Mouse (Mus musculus) midbrain, embryonic 14.5 days (tissue): Measurements from ENCODE around the gene Ly86. TPM values are rescaled to one million over a fixed set of nuclear protein-coding genes. Genes with fewer than 3 reads are reported as not detected.

Source experiments
- ATAC-seq: fragments of 200-750 bp; cut with Nextera tagmentation; 2 replicates; pipeline ENCODE4 v1.8.0; 2017; ENCODE audit warnings: moderate number of reproducible peaks, moderate library complexity; ENCODE audit not compliant: low FRiP score, low TSS enrichment
- DNase-seq: peaks from one replicate; pipeline ENCODE4 v3.0.0-alpha.2; 2015
- H3K27ac ChIP-seq: fragments of 300-500 bp; sonication (generic); replicated peaks from 2 replicates; pipeline ENCODE4 v1.5.1; 2014; ENCODE audit warnings: mild to moderate bottlenecking, low read depth, low read length, moderate library complexity
- H3K27me3 ChIP-seq: fragments of 300-500 bp; sonication (generic); 2 replicates; pipeline ENCODE4 v1.6.1; 2014; ENCODE audit warnings: low read length, control low read depth, mixed read lengths; ENCODE audit not compliant: control insufficient read depth, insufficient read depth
- H3K36me3 ChIP-seq: fragments of 300-500 bp; sonication (generic); 2 replicates; pipeline ENCODE4 v1.6.1; 2014; ENCODE audit warnings: low read length, control low read depth; ENCODE audit not compliant: control insufficient read depth, insufficient read depth
- H3K4me1 ChIP-seq: fragments of 300-500 bp; sonication (generic); 2 replicates; pipeline ENCODE4 v1.6.1; 2014; ENCODE audit warnings: mild to moderate bottlenecking, antibody characterized with exemption, low read length, control low read depth; ENCODE audit not compliant: control insufficient read depth, insufficient read depth
- H3K4me2 ChIP-seq: fragments of 300-500 bp; sonication (generic); 2 replicates; pipeline ENCODE4 v1.6.1; 2014; ENCODE audit warnings: mild to moderate bottlenecking, low read length, moderate library complexity
- H3K4me3 ChIP-seq: fragments of 300-500 bp; sonication (generic); replicated peaks from 2 replicates; pipeline ENCODE4 v1.5.1; 2014; ENCODE audit warnings: low read depth, low read length
- H3K9ac ChIP-seq: fragments of 300-500 bp; sonication (generic); replicated peaks from 2 replicates; pipeline ENCODE4 v1.6.1; 2014; ENCODE audit warnings: mild to moderate bottlenecking, low read length, moderate library complexity
- H3K9me3 ChIP-seq: fragments of 300-500 bp; sonication (generic); 2 replicates; pipeline ENCODE4 v1.6.1; 2016; ENCODE audit warnings: low read length, control low read depth, mixed read lengths; ENCODE audit not compliant: control insufficient read depth
- WGBS: fragments of 180-500 bp; shearing (Covaris S2); extraction: QIAGEN DNeasy Blood & Tissue Kit; methylation state at CpG from one replicate; pipeline ENCODE4 v1.1.7; 2014; 5-methylcytosine and 5-hydroxymethylcytosine counted together
- polyA plus RNA-seq: library from polyadenylated mRNA; unstranded; fragments of >200 nt; fragmentation: Nextera tagmentation; extraction: Ambion mirVana; gene quantifications from 2 replicates; pipeline ENCODE4 v1.2.1, GENCODE M21; 2014

Ly86 gene
- polyA plus RNA-seq, 1 experiment from 2014 or later, result 12.0 TPM

DNA sequence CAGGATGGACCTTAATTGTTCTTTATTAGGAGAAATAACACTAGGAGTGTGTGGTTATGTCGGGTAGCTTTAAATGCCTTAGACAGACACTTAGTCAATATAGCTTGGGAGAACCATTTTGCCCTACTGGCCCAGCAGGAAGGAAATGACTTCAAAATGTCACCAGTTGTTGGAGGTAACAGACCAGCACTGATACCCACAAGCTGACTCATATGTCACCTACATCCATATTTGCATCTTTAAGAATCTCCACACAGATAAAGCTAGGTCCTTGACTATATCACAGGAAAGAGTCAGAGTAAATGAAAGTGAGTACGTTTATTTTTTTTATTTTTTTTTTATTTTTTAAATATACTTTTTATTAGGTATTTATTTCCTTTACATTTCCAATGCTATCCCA lies 58.7 kb downstream of the Ly86 start:
- Histone ChIP-seq H3K27me3 (no peaks in the 10 kb centered on the region), H3K4me3 (no peak overlapping the region), H3K36me3 (no peaks in the 10 kb centered on the region), H3K9me3 (no peaks in the 10 kb centered on the region), H3K27ac (no peak overlapping the region), H3K4me1 (no peaks in the 10 kb centered on the region), H3K9ac (no peak overlapping the region), H3K4me2 (no peak overlapping the region)
- no peak for ATAC-seq
- DNase-seq, result no peak
- WGBS, result 91% methylated on average over 2 of the region's 2 CpGs

DNA sequence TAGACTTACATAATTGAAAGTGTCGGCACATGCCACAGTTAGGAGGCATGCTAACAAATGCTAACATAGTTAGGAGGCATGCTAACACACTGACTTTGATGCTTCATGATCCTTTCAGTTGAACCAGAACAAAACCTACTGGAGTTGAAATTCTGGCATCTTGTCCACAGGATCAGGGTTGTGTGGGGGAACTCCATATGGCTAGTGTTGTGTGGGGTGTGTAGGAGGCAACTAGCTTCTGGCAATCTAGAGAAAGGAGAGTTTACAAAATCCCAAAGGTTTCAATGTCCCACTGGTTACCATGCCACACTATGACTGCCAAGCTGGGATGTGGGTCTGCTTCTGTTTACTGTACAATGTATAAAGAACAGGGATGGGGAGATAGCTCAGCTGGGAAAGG lies 70.7 kb downstream of the Ly86 start:
- ATAC-seq (no peak), DNase-seq (no peak)
- H3K9ac ChIP-seq, result no peak overlapping the region
- H3K27me3 ChIP-seq, result no peaks in the 10 kb centered on the region
- H3K4me2 ChIP-seq, result no peak overlapping the region
- no peak overlapping the region for H3K27ac ChIP-seq
- H3K4me3 ChIP-seq, result no peak overlapping the region
- WGBS, result 91% methylated on average over 1 of the region's 1 CpGs
- no peaks in the 10 kb centered on the region for H3K36me3 ChIP-seq
- no peaks in the 10 kb centered on the region for H3K9me3 ChIP-seq
- H3K4me1 ChIP-seq, result no peaks in the 10 kb centered on the region

DNA sequence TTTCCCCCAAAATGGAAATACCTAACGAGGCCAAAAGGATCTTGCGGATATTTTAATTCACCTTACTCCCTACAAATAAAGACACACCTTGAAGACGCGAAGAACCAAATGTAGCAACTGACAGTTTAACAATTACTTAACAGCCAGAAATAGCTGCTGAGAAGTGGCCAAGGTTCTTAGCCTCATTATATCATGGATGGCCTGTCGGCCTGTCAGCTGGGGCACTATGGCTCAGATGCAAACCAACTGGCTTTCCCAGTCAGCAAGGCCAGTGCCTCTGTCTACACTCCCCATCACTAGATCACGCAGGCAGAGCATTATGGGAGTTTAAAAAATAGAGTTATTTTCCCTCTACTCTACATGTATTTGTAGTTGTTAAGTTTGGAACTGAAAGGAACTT lies 78.4 kb downstream of the Ly86 start:
- Histone ChIP-seq H3K4me1 (no peaks in the 10 kb centered on the region; the same call in 1 of the 2 replicates), H3K27me3 (no peaks in the 10 kb centered on the region), H3K4me2 (no peak overlapping the region), H3K4me3 (no peak overlapping the region), H3K27ac (no peak overlapping the region), H3K9me3 (no peaks in the 10 kb centered on the region), H3K36me3 (no peaks in the 10 kb centered on the region), H3K9ac (no peak overlapping the region)
- DNase-seq (no peak), ATAC-seq (no peak)
- 92% methylated on average over 6 of the region's 6 CpGs for WGBS

- H3K4me2 ChIP-seq, result no peak overlapping the region
- no peak overlapping the region for H3K9ac ChIP-seq
- H3K9me3 ChIP-seq, result no peaks in the 10 kb centered on the region
- DNase-seq, result no peak
- H3K27me3 ChIP-seq, result no peaks in the 10 kb centered on the region
- no peak overlapping the region for H3K4me3 ChIP-seq
- no peak for ATAC-seq
- 93% methylated on average over 6 of the region's 6 CpGs for WGBS
- no peaks in the 10 kb centered on the region for H3K36me3 ChIP-seq
- H3K27ac ChIP-seq, result no peak overlapping the region
- H3K4me1 ChIP-seq, result no peaks in the 10 kb centered on the region; the same call in 1 of the 2 replicates
Measured at GRCm38 (mm10) chr13:37424904-37425303, 79.9 kb downstream of the Ly86 start.

- Histone ChIP-seq H3K9ac (no peak overlapping the region), H3K4me2 (no peak overlapping the region), H3K9me3 (no peaks in the 10 kb centered on the region), H3K36me3 (no peaks in the 10 kb centered on the region), H3K4me3 (no peak overlapping the region), H3K27me3 (no peaks in the 10 kb centered on the region), H3K4me1 (no peaks in the 10 kb centered on the region; the same call in 1 of the 2 replicates), H3K27ac (no peak overlapping the region)
- DNase-seq (no peak), ATAC-seq (no peak)
- WGBS, result 67% methylated on average over 3 of the region's 3 CpGs
Measured at GRCm38 (mm10) chr13:37425406-37425805, 80.4 kb downstream of the Ly86 start.

GRCm38 (mm10) chr13:37426578-37427336 lies 81.7 kb downstream of the Ly86 start:
- ATAC-seq (no peak), DNase-seq (no peak)
- 91% methylated on average over 12 of the region's 12 CpGs for WGBS
- Histone ChIP-seq H3K36me3 (no peaks in the 10 kb centered on the region), H3K4me3 (no peak overlapping the region), H3K27me3 (no peaks in the 10 kb centered on the region), H3K4me1 (no peaks in the 10 kb centered on the region), H3K27ac (no peak overlapping the region), H3K9ac (no peak overlapping the region), H3K4me2 (no peak overlapping the region), H3K9me3 (no peaks in the 10 kb centered on the region)

DNA sequence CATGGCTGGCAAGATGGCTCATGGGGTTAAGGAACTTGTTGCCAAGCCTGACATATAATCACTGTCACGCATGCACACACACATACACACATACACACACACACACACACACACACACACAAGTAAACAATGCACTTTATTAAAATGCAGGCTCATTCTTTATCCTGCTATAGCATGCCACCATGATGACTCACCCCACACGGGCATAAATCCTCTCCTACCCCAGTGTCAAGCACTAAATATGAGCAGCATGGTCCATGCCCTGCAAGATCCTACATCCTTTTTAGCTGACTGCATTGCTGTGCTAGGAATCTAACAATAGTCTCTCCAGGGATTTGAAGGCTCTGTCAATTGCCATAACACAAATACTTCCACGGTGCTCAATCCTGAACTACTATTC lies 83.5 kb downstream of the Ly86 start:
- H3K9me3 ChIP-seq, result no peaks in the 10 kb centered on the region
- H3K4me1 ChIP-seq, result no peaks in the 10 kb centered on the region
- H3K9ac ChIP-seq, result no peak overlapping the region
- 74% methylated on average over 3 of the region's 3 CpGs for WGBS
- H3K27ac ChIP-seq, result no peak overlapping the region
- DNase-seq (no peak), ATAC-seq (no peak)
- H3K4me3 ChIP-seq, result no peak overlapping the region
- no peaks in the 10 kb centered on the region for H3K36me3 ChIP-seq
- no peaks in the 10 kb centered on the region for H3K27me3 ChIP-seq
- H3K4me2 ChIP-seq, result no peak overlapping the region

GRCm38 (mm10) chr13:37429661-37430271 lies 84.8 kb downstream of the Ly86 start:
- Histone ChIP-seq H3K36me3 (no peaks in the 10 kb centered on the region), H3K27ac (no peak overlapping the region), H3K4me3 (no peak overlapping the region), H3K4me1 (peaks cover 3% of the 10 kb centered on the region; the same call in 1 of the 2 replicates), H3K9me3 (no peaks in the 10 kb centered on the region), H3K9ac (no peak overlapping the region), H3K27me3 (no peaks in the 10 kb centered on the region), H3K4me2 (no peak overlapping the region)
- ATAC-seq (no peak), DNase-seq (no peak)
- 75% methylated on average over 8 of the region's 8 CpGs for WGBS

GRCm38 (mm10) chr13:37431707-37432106 lies 86.7 kb downstream of the Ly86 start:
- H3K27me3 ChIP-seq, result peaks cover 16% of the 10 kb centered on the region
- WGBS, result 96% methylated on average over 2 of the region's 2 CpGs

More at GRCm38 (mm10) chr13:37431707-37432106, 86.7 kb downstream of the Ly86 start:
- H3K4me3 ChIP-seq, result no peak overlapping the region
- H3K36me3 ChIP-seq, result no peaks in the 10 kb centered on the region
- ATAC-seq, result no peak
- H3K27ac ChIP-seq, result no peak overlapping the region
- no peaks in the 10 kb centered on the region for H3K9me3 ChIP-seq
- H3K4me1 ChIP-seq, result peaks cover 4% of the 10 kb centered on the region; the same call in 1 of the 2 replicates
- H3K4me2 ChIP-seq, result no peak overlapping the region
- no peak for DNase-seq
- H3K9ac ChIP-seq, result no peak overlapping the region
